Mouse (Mus musculus): Measurements from ENCODE around the gene Gm29094.
"Not testable (repeated sequence)": the region's sequence is repeated elsewhere in the genome, so short reads cannot be mapped to it uniquely, and the experiment has no call there.

The Gm29094 gene

GRCm38 (mm10) chr9:89198969-89199416 is at the start of gene Gm29094, which contains the start of gene Bcl2a1b:
Gene Gm29094 (plus strand): TSS chr9:89199379.
Gene Bcl2a1b (plus strand): TSS chr9:89199209.
- in situ Hi-C loops (cut with MboI; ENCODE audit: unreplicated experiment in 2 of 2), result not testable (repeated sequence)

- in situ Hi-C loops (cut with MboI; ENCODE audit: unreplicated experiment in 2 of 2), result loop anchor here in 1 of 2 experiments (10.0 kb wide), 1 partner anchor 502 kb away; no protein-coding TSS in a partner anchor
Measured at GRCm38 (mm10) chr9:89172539-89172938, 26.6 kb upstream of the Gm29094 start.

DNA sequence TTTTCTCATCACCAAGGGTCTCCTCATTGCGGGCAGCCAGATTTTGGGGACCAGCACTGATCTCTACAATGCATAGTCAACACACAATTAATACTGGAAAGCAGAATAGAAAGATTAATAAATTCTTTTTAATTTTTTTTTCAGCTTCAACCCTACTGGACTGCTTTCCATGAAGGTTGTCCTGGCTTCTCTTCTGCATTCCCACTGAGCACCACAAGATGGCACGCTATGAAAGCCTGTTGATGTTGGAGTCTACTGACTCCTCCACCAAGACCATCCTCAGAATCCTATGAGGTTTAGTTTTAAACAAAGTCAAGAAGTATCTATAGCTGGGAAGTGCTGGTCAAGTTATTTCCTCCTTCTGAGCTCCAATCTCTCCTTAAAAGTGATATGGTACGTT is 20.3 kb upstream of the Gm29094 start:
- in situ Hi-C loops (cut with MboI; ENCODE audit: unreplicated experiment in 2 of 2), result loop anchor here in 1 of 2 experiments (10.0 kb wide), 1 partner anchor 496 kb away; no protein-coding TSS in a partner anchor

DNA sequence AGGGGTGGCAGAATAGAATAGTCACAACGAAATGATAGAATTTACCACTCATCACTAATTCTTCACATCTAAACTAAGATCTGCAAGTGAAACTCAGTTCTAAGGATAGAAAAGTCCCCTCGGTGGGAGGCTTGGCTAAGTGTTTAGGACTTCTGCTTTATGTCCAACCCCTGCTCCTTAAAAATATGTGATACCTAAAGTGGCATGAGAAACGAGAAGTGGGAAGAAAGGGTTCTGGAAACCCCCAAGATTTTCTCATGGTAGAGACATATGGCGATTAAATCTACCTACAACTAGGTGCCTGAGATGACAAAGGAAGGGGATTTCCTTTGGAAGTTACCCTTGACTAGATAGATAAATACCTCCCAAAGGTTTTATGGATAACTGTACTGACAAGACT is 19.7 kb upstream of the Gm29094 start:
- in situ Hi-C loops (cut with MboI; ENCODE audit: unreplicated experiment in 2 of 2), result loop anchor here in 1 of 2 experiments (10.0 kb wide), 1 partner anchor 495 kb away; no protein-coding TSS in a partner anchor

DNA sequence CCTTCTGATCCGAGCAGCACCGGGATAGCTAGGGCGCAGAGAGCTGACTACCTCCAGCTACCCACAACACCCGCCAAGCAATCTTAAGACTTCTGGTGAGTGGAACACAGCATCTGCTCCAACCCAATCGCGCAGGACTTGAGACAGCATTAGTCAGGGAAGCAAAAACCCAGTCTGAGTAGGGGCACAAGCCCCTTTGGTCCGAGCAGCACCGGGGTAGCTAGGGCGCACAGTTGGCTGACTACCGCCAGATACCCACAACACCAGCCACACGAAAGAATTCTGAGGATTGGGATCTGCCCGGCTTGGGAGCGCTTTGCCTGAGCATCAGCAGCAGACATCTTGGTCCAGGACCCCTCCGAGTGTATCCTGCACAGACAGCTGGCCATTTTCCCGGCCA is 12.2 kb upstream of the Gm29094 start:
- in situ Hi-C loops (cut with MboI; ENCODE audit: unreplicated experiment in 2 of 2), result not testable (repeated sequence)

DNA sequence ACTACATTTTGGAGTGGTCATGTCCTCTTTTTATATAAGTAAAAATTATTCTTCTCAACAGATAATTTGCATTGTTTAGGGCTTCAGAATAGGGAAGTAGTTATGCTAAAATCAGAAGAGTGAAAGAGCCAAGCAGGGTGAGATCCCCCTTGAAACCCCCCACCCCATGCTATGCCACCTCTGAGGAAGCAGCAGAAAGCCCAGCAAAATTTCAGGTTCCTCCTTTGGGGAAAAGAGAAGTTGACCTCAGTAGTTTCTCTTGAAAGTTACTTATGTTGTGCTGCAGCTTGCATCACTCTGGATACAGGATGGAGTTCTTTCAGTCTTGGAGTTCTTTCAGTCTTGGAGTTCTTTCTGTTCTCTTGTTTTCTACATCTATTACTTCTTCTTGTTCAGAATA is 3.7 kb upstream of the Gm29094 start:
- in situ Hi-C loops (cut with MboI; ENCODE audit: unreplicated experiment in 2 of 2), result not testable (repeated sequence)

- in situ Hi-C loops (cut with MboI; ENCODE audit: unreplicated experiment in 2 of 2), result not testable (repeated sequence)
Measured at GRCm38 (mm10) chr9:89197509-89197908, 1.7 kb upstream of the Gm29094 start.

DNA sequence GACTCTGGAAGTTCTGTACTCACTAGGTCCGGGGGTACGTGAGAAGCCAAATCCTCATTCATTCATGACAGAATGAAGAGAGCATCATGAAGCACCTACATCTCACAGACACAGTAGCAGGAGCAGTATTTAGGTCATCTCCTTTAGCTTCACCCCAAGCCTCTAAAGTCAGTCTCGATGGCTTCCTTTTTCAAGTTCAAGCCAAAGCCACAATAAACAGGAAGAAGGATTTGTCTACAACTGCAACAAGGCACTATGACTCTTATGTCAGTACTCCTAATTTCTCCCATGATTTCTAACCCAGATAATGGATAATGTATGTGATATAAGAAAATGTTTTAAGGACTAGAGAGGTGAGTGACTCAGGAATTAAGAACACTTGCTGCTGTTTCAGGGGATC is 830 bp upstream of the Gm29094 start:
- in situ Hi-C loops (cut with MboI; ENCODE audit: unreplicated experiment in 2 of 2), result not testable (repeated sequence)

- in situ Hi-C loops (cut with MboI; ENCODE audit: unreplicated experiment in 2 of 2), result loop anchor here (10.0 to 25.0 kb wide), 5 partner anchors 473 to 910 kb away; partner anchors contain the start of genes Ctsh (in 1 of the 2), Morf4l1 (in 1 of the 2) and Zfp949 (in 1 of the 2)
Measured at GRCm38 (mm10) chr9:89202256-89202655, 3.1 kb downstream of the Gm29094 start.

DNA sequence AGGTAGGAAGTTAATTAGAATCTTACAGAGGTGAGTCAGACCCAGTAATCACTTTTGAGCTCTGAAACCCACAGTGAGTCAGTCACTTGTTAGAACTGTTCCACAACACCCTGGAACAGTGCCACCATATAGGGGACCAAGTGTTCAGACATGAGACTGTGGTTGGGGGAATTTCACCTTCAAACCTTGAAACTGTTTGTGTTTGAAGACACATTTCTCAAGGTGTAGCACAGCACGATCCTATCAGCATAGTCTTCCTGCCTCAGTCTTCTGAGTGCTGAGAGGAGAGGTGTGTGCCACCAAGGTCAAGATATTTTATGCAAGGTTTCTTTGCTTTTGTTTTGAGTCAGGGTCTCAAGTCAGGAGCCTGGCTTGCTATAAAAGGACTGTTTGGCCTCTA is 9.8 kb downstream of the Gm29094 start:
- in situ Hi-C loops (cut with MboI; ENCODE audit: unreplicated experiment in 2 of 2), result loop anchor here (10.0 to 25.0 kb wide), 5 partner anchors 466 to 903 kb away; partner anchors contain the start of genes Ctsh (in 1 of the 2), Morf4l1 (in 1 of the 2) and Zfp949 (in 1 of the 2)

- in situ Hi-C loops (cut with MboI; ENCODE audit: unreplicated experiment in 2 of 2), result loop anchor here (10.0 to 25.0 kb wide), 6 partner anchors 474 to 902 kb away; partner anchors contain the start of genes Ctsh (in 1 of the 2), Morf4l1 (in 1 of the 2) and Zfp949 (in 1 of the 2)
Measured at GRCm38 (mm10) chr9:89210353-89211064, 11.3 kb downstream of the Gm29094 start, which contains the start of gene Mthfs. Gene Mthfs (plus strand): TSS chr9:89210676.

- in situ Hi-C loops (cut with MboI; ENCODE audit: unreplicated experiment in 2 of 2), result loop anchor here (10.0 to 25.0 kb wide), 6 partner anchors 474 to 901 kb away; partner anchors contain the start of genes Ctsh (in 1 of the 2), Morf4l1 (in 1 of the 2) and Zfp949 (in 1 of the 2)
Measured at GRCm38 (mm10) chr9:89211065-89211858, 12.1 kb downstream of the Gm29094 start.

- in situ Hi-C loops (cut with MboI; ENCODE audit: unreplicated experiment in 2 of 2), result loop anchor here (10.0 to 25.0 kb wide), 6 partner anchors 472 to 900 kb away; partner anchors contain the start of genes Ctsh (in 1 of the 2), Morf4l1 (in 1 of the 2) and Zfp949 (in 1 of the 2)
Measured at GRCm38 (mm10) chr9:89212428-89212827, 13.2 kb downstream of the Gm29094 start.

DNA sequence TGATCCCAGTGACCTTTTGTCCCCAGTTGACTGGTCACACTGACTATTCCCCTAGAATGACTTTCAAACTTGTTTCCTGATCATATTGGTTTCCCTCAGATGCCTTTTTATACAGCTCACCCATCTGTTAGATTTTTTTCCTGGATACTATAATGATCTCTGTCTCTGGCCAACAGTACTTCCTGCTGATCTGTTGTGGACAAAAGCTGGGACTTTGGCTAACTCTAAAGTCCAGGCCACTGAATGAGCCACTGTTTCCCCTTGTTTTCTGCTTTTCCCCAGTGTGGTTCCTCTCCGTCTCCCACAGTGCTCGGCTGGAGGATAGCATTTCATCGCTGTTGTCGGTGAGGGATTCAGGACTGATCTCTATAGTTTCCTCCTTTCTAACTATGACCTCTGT is 19.0 kb downstream of the Gm29094 start:
- in situ Hi-C loops (cut with MboI; ENCODE audit: unreplicated experiment in 2 of 2), result loop anchor here (10.0 to 25.0 kb wide), 6 partner anchors 467 to 894 kb away; partner anchors contain the start of genes Ctsh (in 1 of the 2), Morf4l1 (in 1 of the 2) and Zfp949 (in 1 of the 2)

- in situ Hi-C loops (cut with MboI; ENCODE audit: unreplicated experiment in 2 of 2), result loop anchor here (10.0 to 25.0 kb wide), 6 partner anchors 465 to 893 kb away; partner anchors contain the start of genes Ctsh (in 1 of the 2), Morf4l1 (in 1 of the 2) and Zfp949 (in 1 of the 2)
Measured at GRCm38 (mm10) chr9:89219668-89220067, 20.5 kb downstream of the Gm29094 start.

GRCm38 (mm10) chr9:89220704-89221287 is 21.6 kb downstream of the Gm29094 start:
- in situ Hi-C loops (cut with MboI; ENCODE audit: unreplicated experiment in 2 of 2), result loop anchor here (25.0 kb wide), 4 partner anchors 567 to 892 kb away; partner anchors contain the start of genes Ctsh (in 1 of the 2), Morf4l1 (in 1 of the 2) and Zfp949 (in 1 of the 2)

DNA sequence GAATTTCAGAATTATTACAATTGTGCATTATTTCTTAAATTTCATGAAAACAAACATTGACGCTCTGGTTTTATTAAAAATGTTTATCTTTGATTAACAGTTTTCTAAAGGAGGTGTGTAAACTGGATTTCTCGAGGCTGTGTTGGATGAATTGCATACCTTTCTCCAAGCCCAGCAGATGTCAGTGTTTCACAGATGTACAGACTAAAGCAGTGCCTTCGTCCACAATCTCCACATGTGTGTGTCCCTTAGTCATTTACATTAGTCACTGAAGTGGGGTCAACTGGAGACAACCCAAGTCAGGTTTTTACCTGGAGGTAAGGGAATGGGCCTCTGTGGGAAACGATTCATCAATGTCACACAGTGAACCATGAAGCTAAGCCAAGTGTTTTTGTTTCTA is 26.9 kb downstream of the Gm29094 start:
- in situ Hi-C loops (cut with MboI; ENCODE audit: unreplicated experiment in 2 of 2), result no loop called here

DNA sequence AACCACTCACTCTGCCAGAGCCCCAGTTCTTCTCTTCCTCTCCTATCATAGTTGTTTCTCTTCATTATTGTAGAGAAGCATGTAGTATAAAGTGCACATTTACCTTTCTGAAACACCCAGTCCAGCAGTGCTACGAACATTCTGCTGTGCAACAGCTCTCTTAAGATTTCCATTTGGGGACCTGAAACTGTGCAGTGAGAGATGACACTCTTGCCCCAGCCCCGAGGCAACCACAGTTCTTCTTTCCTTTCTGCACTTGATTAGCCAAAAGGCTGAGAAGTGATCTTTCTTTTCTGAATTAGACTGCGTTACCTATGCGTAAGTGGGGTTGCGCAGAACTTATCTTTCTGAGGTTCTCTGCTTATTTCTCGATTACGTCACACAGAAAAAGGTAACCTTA is 28.9 kb downstream of the Gm29094 start:
- in situ Hi-C loops (cut with MboI; ENCODE audit: unreplicated experiment in 2 of 2), result no loop called here

- in situ Hi-C loops (cut with MboI; ENCODE audit: unreplicated experiment in 2 of 2), result not testable (repeated sequence)
Measured at GRCm38 (mm10) chr9:89230897-89231497, 31.8 kb downstream of the Gm29094 start.
